Mouse (Mus musculus): Measurements from ENCODE around the gene Mt3. TPM values are rescaled to one million over a fixed set of nuclear protein-coding genes. Genes with fewer than 3 reads are reported as not detected.

The Mt3 gene
- polyA plus RNA-seq, 1 experiment, result not detected

DNA sequence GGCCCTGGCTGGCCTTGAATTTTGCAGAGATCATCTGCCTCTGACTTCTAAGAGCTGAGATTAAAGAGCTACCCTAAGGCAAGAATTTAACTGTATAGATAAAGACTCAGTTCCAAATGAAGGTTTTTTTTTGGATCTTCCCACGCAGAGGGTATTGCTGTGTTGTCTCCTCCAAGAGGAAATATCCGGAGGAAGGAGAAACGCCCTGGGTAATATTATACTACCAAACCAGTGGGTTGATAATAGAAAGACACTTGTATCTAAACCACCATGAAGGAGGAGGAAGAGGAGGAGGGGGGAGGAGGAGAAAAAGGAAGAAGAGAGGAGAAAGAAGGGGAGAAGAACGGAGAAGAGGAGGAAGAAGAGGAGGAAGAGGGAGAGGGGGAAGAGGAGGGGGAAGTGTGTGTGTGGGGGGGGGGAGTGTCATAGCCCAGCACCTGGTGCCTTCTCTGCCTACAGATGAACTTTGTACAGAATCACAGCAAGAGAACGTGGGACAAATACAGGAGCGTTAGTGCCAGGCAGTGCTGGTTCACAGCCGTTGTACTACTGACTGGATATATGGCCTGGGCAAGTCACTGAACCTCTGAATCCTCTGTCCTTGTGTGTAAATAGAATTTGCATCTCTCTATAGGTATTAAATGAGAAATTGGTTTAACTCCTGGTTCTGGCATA, 25.4 kb downstream of the Mt3 start:
- no peak overlapping the region for H3K4me3 ChIP-seq (ENCODE audit: insufficient read depth, poor library complexity, severe bottlenecking)

DNA sequence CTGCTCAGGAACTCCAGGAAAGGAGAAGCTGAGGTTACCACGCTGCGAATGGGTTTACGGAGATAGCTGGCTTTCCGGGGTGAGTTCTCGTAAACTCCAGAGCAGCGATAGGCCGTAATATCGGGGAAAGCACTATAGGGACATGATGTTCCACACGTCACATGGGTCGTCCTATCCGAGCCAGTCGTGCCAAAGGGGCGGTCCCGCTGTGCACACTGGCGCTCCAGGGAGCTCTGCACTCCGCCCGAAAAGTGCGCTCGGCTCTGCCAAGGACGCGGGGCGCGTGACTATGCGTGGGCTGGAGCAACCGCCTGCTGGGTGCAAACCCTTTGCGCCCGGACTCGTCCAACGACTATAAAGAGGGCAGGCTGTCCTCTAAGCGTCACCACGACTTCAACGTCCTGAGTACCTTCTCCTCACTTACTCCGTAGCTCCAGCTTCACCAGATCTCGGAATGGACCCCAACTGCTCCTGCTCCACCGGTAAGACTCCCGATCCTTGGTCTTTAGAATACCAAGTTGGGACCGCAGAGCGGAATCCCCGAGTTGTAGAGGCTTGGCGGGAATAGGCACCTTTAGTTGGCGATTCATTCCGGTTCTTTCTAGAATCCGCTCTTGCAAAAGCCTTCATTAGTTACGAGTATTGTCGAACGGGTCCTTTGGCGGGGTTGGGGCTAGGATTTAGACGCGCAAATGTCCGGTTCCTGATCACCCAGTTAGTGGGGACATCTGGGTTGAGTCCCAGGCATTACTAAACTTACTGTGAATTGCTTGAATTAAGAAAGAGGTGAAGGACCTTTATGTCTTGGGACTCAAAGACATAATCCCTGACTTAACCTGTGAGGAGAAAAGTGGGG, 26.7 kb downstream of the Mt3 start, which contains the start of gene Mt1:
TSS of gene Mt1 (plus strand) at position 226 of the 856 bp plus-strand sequence.
- H3K36me3 ChIP-seq (ENCODE audit: control insufficient read depth, insufficient read depth), result peaks cover 8% of the 10 kb centered on the region

More for the DNA sequence above, 25.4 kb downstream of the Mt3 start:
- Histone ChIP-seq H3K79me2 (ENCODE audit: control insufficient read depth, insufficient read depth) (peaks cover 17% of the 10 kb centered on the region), H3ac (ENCODE audit: control insufficient read depth, insufficient read length, low read depth) (no peak overlapping the region), H3K79me3 (ENCODE audit: low read depth) (peaks cover 5% of the 10 kb centered on the region), H3K27me3 (ENCODE audit: control insufficient read depth, insufficient read depth, insufficient read length) (no peaks in the 10 kb centered on the region), H3K36me3 (ENCODE audit: control insufficient read depth, insufficient read depth) (peaks cover 8% of the 10 kb centered on the region)
- no peak for TF ChIP-seq USF1 (IDR thresholded peaks at IDR 0.05; ENCODE audit: low read depth)
- no peak for TF ChIP-seq MYOG (IDR thresholded peaks at IDR 0.05; ENCODE audit: control insufficient read depth, extremely low read depth, insufficient read length)
- no peak for TF ChIP-seq FOSL1 (IDR thresholded peaks at IDR 0.05; ENCODE audit: insufficient read depth, low read length, poor library complexity, severe bottlenecking)
- TF ChIP-seq CTCF (IDR thresholded peaks at IDR 0.05; ENCODE audit: control insufficient read depth, insufficient read depth, insufficient read length), result no peak

GRCm38 (mm10) chr8:94179713-94180560, 27.5 kb downstream of the Mt3 start:
- H3ac ChIP-seq (ENCODE audit: control insufficient read depth, insufficient read length, low read depth), result peak overlapping the region; percentile 88
- peak overlapping the region; percentile 71 for H3K4me3 ChIP-seq (ENCODE audit: insufficient read depth, poor library complexity, severe bottlenecking)
- peaks cover 8% of the 10 kb centered on the region for H3K36me3 ChIP-seq (ENCODE audit: control insufficient read depth, insufficient read depth)
- peaks cover 5% of the 10 kb centered on the region for H3K79me3 ChIP-seq (ENCODE audit: low read depth)
- peaks cover 17% of the 10 kb centered on the region for H3K79me2 ChIP-seq (ENCODE audit: control insufficient read depth, insufficient read depth)
- TF ChIP-seq MYOD1 (IDR thresholded peaks at IDR 0.05; ENCODE audit: control insufficient read depth, insufficient read length, low read depth) (no peak), CTCF (IDR thresholded peaks at IDR 0.05; ENCODE audit: control insufficient read depth, insufficient read depth, insufficient read length) (no peak), USF1 (IDR thresholded peaks at IDR 0.05; ENCODE audit: low read depth) (no peak), MYOG (IDR thresholded peaks at IDR 0.05; ENCODE audit: control insufficient read depth, extremely low read depth, insufficient read length) (no peak), MAX (IDR thresholded peaks at IDR 0.05) (peak; percentile 88)
- no peaks in the 10 kb centered on the region for H3K27me3 ChIP-seq (ENCODE audit: control insufficient read depth, insufficient read depth, insufficient read length)

More for the DNA sequence above, 26.7 kb downstream of the Mt3 start, which contains the start of gene Mt1:
- Histone ChIP-seq H3K27me3 (ENCODE audit: control insufficient read depth, insufficient read depth, insufficient read length) (no peaks in the 10 kb centered on the region), H3K79me3 (ENCODE audit: low read depth) (peaks cover 5% of the 10 kb centered on the region), H3K4me3 (ENCODE audit: insufficient read depth, poor library complexity, severe bottlenecking) (peak within 1 kb of the TSS; percentile 71), H3K79me2 (ENCODE audit: control insufficient read depth, insufficient read depth) (peaks cover 17% of the 10 kb centered on the region), H3ac (ENCODE audit: control insufficient read depth, insufficient read length, low read depth) (peak within 1 kb of the TSS; percentile 88)
- TF ChIP-seq USF1 (IDR thresholded peaks at IDR 0.05; ENCODE audit: low read depth), result peak; percentile 87
- no peak for TF ChIP-seq FOSL1 (IDR thresholded peaks at IDR 0.05; ENCODE audit: insufficient read depth, low read length, poor library complexity, severe bottlenecking)
- peak; percentile 50 for TF ChIP-seq MAX (IDR thresholded peaks at IDR 0.05)
- TF ChIP-seq CEBPB (IDR thresholded peaks at IDR 0.05; ENCODE audit: low read depth), result no peak
- no peak for TF ChIP-seq MYOD1 (IDR thresholded peaks at IDR 0.05; ENCODE audit: control insufficient read depth, insufficient read length, low read depth)
- no peak for TF ChIP-seq MYOG (IDR thresholded peaks at IDR 0.05; ENCODE audit: control insufficient read depth, extremely low read depth, insufficient read length)
- TF ChIP-seq CTCF (IDR thresholded peaks at IDR 0.05; ENCODE audit: control insufficient read depth, insufficient read depth, insufficient read length), result no peak

GRCm38 (mm10) chr8:94180561-94180908, 28.1 kb downstream of the Mt3 start:
- H3K36me3 ChIP-seq (ENCODE audit: control insufficient read depth, insufficient read depth), result peaks cover 8% of the 10 kb centered on the region
- no peak overlapping the region for H3ac ChIP-seq (ENCODE audit: control insufficient read depth, insufficient read length, low read depth)
- H3K4me3 ChIP-seq (ENCODE audit: insufficient read depth, poor library complexity, severe bottlenecking), result peak overlapping the region; percentile 71
- peaks cover 5% of the 10 kb centered on the region for H3K79me3 ChIP-seq (ENCODE audit: low read depth)
- TF ChIP-seq MYOG (IDR thresholded peaks at IDR 0.05; ENCODE audit: control insufficient read depth, extremely low read depth, insufficient read length) (no peak), CTCF (IDR thresholded peaks at IDR 0.05; ENCODE audit: control insufficient read depth, insufficient read depth, insufficient read length) (no peak), USF1 (IDR thresholded peaks at IDR 0.05; ENCODE audit: low read depth) (no peak), MYOD1 (IDR thresholded peaks at IDR 0.05; ENCODE audit: control insufficient read depth, insufficient read length, low read depth) (no peak), CEBPB (IDR thresholded peaks at IDR 0.05; ENCODE audit: low read depth) (no peak), FOSL1 (IDR thresholded peaks at IDR 0.05; ENCODE audit: insufficient read depth, low read length, poor library complexity, severe bottlenecking) (no peak), MAX (IDR thresholded peaks at IDR 0.05) (no peak)
- H3K79me2 ChIP-seq (ENCODE audit: control insufficient read depth, insufficient read depth), result peaks cover 17% of the 10 kb centered on the region
- H3K27me3 ChIP-seq (ENCODE audit: control insufficient read depth, insufficient read depth, insufficient read length), result no peaks in the 10 kb centered on the region
